Mouse (Mus musculus): ENCODE measurements at regions not wholly inside any gene's neighbourhood (a gene's known extent, or its start where the extent isn't known, plus 50 kb on each side); places are given as distances from the start of the nearest gene placed in this dataset.

- no peak for DNase-seq (ENCODE audit: low spot score in 2 of 2)
These were observed 145.0 kb downstream of the 9530068E07Rik start for GRCm38 (mm10) chr11:52541210-52541609.

- no peak for DNase-seq (ENCODE audit: low spot score in 2 of 2)
These were observed 155.2 kb downstream of the 9530068E07Rik start for GRCm38 (mm10) chr11:52551451-52551850.

- no peak for DNase-seq (ENCODE audit: low spot score in 2 of 2)
These were observed 156.6 kb downstream of the 9530068E07Rik start for GRCm38 (mm10) chr11:52552860-52553259.

DNA sequence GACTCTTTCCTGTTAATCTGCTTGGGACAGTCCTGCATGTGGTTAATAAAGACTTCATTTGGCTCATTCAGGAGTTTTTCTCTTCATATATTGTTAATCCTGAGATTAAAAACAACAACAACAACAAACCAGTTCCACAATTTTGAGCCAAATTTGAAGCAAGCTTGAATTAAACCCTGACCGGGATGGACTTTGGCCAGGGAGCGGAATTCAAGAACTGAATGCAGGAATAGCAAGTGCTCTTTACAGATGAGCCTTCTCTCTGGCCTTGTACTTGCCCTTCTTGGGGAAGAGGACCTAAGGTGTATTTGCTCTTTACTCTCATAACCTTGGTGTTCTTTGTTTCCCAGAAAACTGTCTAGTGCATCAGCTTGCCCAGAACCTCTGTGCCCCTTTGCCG lies 161.6 kb downstream of the 9530068E07Rik start:
- DNase-seq (ENCODE audit: low spot score in 2 of 2), result no peak

GRCm38 (mm10) chr11:52558782-52559181 lies 162.6 kb downstream of the 9530068E07Rik start:
- no peak for DNase-seq (ENCODE audit: low spot score in 2 of 2)

DNA sequence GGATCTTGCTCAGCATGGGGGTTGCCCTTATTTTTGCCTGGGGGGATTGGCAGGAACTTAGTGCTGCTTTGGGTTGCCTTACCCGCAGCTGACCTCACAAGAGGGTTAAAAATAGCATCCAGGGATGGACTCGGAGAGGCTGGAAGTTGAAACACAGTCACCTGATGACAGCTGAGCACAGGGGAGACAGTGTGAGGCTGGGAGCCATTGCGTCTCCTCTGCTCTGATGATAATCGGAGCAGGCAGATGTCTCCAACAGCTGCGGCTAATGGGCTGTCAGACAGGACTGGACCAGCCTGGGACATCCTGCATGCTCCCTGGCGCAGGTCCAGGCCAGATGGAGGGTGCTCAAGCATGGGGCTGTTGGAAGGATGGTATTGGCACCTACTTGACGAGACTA lies 165.1 kb downstream of the 9530068E07Rik start:
- no peak for DNase-seq (ENCODE audit: low spot score in 2 of 2)

- no peak for DNase-seq (ENCODE audit: low spot score in 2 of 2)
These were observed 169.2 kb downstream of the 9530068E07Rik start for GRCm38 (mm10) chr11:52565457-52565856.

- DNase-seq (ENCODE audit: low spot score in 2 of 2), result no peak
These were observed 169.8 kb downstream of the 9530068E07Rik start for GRCm38 (mm10) chr11:52566026-52566425.

- peak in 1 of 2 experiments; percentile 41 for DNase-seq (ENCODE audit: low spot score in 2 of 2)
These were observed 171.9 kb downstream of the 9530068E07Rik start for GRCm38 (mm10) chr11:52567945-52568687.

DNA sequence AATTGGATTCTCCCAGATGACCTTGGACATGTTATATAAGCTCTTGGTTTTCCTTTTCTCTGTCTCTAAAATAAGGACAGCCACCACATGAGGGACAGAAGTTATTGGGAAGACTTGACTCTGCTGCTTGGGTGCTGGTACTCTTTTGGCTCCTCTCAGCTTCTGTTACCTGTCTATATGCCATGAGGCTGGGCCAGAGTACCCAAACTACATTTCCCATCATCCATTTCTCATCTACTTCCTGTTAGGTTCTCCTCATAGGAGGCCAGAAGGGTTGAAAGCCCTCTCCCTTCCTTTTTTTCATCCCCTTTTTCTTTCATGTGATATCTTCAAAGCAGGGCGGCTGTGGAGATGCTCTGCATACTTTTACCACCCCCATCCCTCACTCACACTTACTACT lies 172.6 kb downstream of the 9530068E07Rik start:
- no peak for DNase-seq (ENCODE audit: low spot score in 2 of 2)

DNA sequence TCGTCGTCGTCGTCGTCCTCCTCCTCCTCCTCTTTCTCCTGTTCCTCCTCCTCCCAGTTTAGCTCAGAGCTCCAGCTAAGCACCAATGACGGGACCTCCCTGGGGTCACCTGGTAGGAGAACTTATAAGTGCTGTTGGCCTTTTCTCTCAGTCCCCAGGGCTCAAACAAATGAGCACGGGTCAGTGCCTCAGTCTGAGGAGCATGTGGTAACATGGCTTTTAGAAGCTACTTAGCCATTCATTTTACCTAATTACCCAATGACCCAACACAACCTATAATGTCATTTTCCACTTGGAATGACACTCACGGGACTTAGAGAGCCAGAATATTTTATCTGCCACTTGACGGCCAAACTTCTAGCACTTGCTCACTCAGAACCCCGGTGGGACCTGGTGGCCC lies 173.5 kb downstream of the 9530068E07Rik start:
- DNase-seq (ENCODE audit: low spot score in 2 of 2), result no peak

DNA sequence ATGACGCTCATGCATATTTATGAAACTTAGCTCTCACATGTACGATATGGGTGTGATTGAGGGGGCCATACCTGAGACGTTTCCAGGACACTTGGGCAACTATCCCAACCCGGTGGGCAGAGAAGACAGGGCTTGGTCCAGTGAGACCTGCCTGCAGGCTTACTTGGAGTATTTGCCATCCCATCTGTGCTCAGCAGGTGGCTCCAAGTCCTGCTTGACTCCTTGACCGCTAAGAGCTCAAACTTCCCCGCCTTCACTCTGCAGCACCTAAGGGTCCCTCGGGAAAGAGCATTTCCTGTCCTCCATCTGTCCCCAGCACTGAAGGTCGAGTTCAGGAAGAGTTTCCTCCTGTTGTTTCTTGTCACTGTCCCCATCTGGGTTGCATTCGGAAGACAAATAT lies 182.2 kb downstream of the 9530068E07Rik start:
- DNase-seq (ENCODE audit: low spot score in 2 of 2), result no peak

GRCm38 (mm10) chr11:52579764-52580377 lies 183.6 kb downstream of the 9530068E07Rik start:
- no peak for DNase-seq (ENCODE audit: low spot score in 2 of 2)

DNA sequence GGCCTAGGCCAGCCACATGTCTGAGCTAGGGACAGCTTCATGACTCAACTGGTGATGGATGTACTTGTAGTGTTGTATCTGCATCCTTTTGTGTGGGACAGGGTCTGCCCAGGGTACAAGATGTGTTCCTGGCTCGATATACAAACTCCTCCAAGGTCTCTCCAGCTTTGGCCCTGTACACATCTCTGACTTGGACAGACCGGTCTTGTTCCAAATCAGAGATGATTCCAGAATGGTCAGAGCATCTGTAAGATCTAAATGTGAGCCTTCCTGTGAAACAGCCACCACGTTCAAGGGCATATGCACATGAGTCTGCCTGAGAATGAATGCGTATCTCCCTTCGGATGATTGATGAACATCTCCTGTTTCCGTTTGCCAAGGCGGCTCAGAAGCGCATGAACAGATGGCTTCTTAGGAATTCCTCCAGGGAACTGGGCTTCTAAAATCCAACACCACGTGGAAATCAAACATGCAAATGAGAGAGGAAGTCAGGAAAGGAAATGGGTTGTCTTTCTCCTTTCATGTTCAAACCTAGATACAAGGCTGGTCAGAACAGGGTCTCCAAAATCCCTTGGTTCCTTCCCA lies 172.7 kb upstream of the Fstl4 start:
- DNase-seq (ENCODE audit: low spot score in 2 of 2), result peak; percentile 39 to 58

- DNase-seq (ENCODE audit: low spot score in 2 of 2), result no peak
These were observed 170.3 kb upstream of the Fstl4 start for GRCm38 (mm10) chr11:52594092-52594491.

DNA sequence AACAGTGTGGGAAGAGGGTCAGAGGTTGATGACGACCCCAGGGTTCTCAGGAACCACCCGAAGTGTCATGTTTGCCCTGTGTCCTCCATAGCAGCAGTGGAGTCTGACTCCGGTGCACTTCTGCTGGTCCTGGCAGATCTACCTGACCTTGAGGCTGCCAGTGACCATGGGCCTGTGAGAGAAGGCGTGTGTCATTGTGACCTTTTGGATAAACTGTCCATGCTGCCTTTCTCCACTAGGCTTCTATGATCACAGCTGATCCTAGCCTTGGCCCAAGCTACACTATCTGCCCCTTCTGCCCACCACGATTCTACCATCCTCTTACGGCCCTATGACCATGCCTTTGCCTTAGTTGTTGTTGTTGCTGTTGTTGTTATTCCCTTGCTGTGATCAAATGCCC lies 163.2 kb upstream of the Fstl4 start:
- no peak for DNase-seq (ENCODE audit: low spot score in 2 of 2)

DNA sequence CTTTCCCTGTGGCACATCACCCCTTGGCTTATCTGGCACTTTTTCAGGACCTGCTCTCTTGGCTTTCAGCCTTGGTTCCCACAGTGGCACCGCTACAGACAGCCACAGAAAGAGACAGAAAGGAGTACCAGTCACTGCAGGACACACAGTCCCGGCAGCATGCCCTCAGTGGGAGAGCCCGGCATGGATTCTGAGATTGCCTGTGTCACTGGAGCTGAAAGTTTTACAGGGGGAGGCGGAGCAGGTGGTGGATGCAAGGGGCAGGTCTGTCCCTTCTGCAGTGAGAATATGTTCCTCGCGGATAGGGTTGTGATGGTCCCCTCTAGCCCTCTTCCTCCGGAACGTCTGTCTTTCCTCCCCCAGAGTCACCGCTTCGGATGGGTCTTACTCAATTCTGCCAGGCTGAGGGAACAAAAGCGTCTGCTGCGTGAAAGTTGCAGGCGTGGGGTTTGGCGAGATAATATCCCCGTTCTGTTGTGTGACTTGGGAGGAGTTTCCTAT lies 162.3 kb upstream of the Fstl4 start:
- DNase-seq (ENCODE audit: low spot score in 2 of 2), result peak; percentile 50 to 81

DNA sequence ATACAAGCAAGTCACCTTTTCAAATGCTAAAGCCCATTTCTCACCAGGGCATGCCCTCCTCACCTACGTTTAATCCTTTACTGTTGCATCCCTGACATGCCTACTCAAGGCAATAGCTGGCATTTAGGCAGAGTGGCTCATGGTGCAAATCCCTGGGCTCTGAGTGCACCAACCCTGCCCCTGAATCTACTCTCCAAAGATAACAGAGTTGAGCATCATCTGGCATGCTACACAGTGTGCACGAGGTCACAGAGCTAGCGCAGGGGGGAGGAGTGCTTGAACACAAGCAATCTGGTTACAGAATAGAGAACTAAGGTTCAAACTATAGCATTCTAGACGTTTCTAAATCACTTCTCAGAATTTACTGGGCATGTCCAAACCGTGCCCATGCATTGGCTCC lies 161.6 kb upstream of the Fstl4 start:
- no peak for DNase-seq (ENCODE audit: low spot score in 2 of 2)

- DNase-seq (ENCODE audit: low spot score in 2 of 2), result no peak
These were observed 153.7 kb upstream of the Fstl4 start for GRCm38 (mm10) chr11:52610681-52611165.

GRCm38 (mm10) chr11:52615622-52616021 lies 148.8 kb upstream of the Fstl4 start:
- no peak for DNase-seq (ENCODE audit: low spot score in 2 of 2)

DNA sequence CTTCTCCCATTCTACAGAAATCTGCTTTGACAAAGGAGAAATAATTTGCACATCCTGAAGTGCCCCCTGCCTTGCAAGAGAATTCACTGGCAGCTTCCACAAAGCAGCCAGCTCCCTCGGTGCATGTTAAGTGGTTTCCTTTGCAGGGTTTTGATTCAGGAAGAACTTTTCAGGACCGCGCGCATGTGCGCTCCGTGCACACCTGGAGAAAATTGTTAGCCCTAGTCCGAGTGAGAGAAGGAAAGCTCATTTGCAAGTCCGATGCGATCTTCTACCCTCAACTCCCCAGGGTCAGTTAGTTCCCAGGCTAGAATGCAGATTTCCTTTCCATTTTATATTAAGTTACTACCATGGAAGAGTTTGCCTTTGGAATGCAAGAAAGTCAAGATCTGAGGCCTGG lies 145.8 kb upstream of the Fstl4 start:
- no peak for DNase-seq (ENCODE audit: low spot score in 2 of 2)

GRCm38 (mm10) chr11:52622861-52623260 lies 141.6 kb upstream of the Fstl4 start:
- no peak for DNase-seq (ENCODE audit: low spot score in 2 of 2)
